Mouse (Mus musculus) v-Abl transformed pro-B cells (cell line): ENCODE results near the gene Abtb2.

Experiments
- in situ Hi-C, 2 experiments: fragments of 400-800 bp; cut with MboI; formaldehyde crosslinking; loops; one replicate each; pipeline ENCODE4 v1.15.1; 2025; ENCODE audit not compliant: unreplicated experiment in 2 of 2

Abtb2 gene

GRCm38 (mm10) chr2:103760906-103761716 lies 195.0 kb downstream of the Abtb2 start, which contains the start of gene Nat10:
TSS of gene Nat10 (minus strand) at chr2:103761270.
- in situ Hi-C loops: loop anchor here in 1 of 2 experiments (5.0 to 25.0 kb wide), 3 partner anchors 36 to 676 kb away; partner anchors contain the start of gene Caprin1

- in situ Hi-C loops: loop anchor here in 1 of 2 experiments (5.0 to 25.0 kb wide), 3 partner anchors 35 to 675 kb away; partner anchors contain the start of gene Caprin1
Measured at GRCm38 (mm10) chr2:103761993-103762392, 195.9 kb downstream of the Abtb2 start.

GRCm38 (mm10) chr2:103762492-103762891 lies 196.4 kb downstream of the Abtb2 start:
- in situ Hi-C loops: loop anchor here in 1 of 2 experiments (5.0 to 25.0 kb wide), 3 partner anchors 35 to 675 kb away; partner anchors contain the start of gene Caprin1
